Mouse (Mus musculus): ENCODE results near the gene Gm45837.

DNA sequence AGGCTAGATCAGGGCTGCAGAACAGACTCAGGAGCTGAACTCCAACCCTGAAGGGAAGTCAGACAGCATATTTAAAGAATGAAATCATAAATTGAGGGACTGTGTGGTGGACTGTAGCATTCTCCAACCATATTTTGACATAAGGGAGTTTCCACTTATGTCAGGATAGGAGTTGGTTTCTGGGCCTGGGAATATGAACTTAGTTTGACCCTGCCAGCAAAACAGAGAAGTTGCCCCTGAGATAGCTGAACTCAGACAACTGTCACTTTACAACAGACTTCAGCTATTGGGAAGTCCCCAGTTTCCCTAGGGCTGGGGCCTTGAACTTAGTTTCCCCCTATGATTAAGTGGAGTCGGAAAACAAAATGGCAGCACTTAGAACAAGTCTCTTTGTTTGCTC is 140.8 kb downstream of the Gm45837 start:
- TF ChIP-seq CTCF (conservative IDR thresholded peaks at IDR 0.05; ENCODE audit: low read length), result no peak
- TF ChIP-seq NANOG (IDR thresholded peaks at IDR 0.05; ENCODE audit: borderline replicate concordance, low read length), result no peak
- no peak for TF ChIP-seq POU5F1 (IDR thresholded peaks at IDR 0.05; ENCODE audit: borderline replicate concordance, low read length)

All from E14TG2a.4 (cell line).